26 mouse cellular contexts compared by ENCODE assay signal in the genomic region with DNA sequence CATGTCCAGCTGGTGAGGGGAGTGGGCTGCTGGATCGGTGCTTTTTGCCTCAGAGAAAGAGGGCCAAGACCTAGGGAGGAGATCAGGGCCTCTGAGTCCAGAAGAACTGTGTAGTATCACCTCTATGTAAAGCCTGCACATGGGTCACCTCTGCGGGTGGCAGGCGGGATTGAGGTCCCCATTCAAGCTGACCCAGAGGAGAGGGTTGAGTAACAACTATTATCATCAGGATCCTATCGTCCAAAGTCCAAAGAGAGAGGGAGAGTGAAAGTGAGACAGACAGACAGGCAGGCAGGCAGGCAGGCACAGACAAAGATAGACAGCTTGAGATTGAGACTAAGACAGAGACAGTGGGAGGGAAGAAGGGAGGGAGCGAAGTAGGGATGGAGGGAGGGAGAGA. TPM values are rescaled to one million over a fixed set of nuclear protein-coding genes. Genes with fewer than 3 reads are reported as not detected.
A peak's percentile ranks its signal among the peaks of the same experiment; 100 is the strongest.
DNase-seq lines count a peak whose midpoint lies in the region; ATAC-seq and TF ChIP-seq lines count a peak whose summit lies in the region.
"Had no signal": no experiment of that assay in that cellular context is flagged by ENCODE, and none has a peak within 500 bp of the region (broad histone marks: within the 10 kb centered on the region; RNA-seq: fewer than 3 reads in every experiment).

No protein-coding gene starts in this region.

- DNase-seq in forebrain, embryonic 14.5 days (ENCODE audit: low spot score), result no peak
- no peak for DNase-seq in kidney, adult 2 months
- no peak for DNase-seq in kidney, adult 8-10 months
- DNase-seq in liver, adult 2 months (ENCODE audit: extremely low read depth, low read depth, low spot score), result peak; percentile 78
- DNase-seq in midbrain, embryonic 10.5 days (ENCODE audit: low spot score), result no peak
- DNase-seq: adrenal gland, postnatal 10 days; cerebellum, adult 11 months; cerebellum, adult 8-10 months; embryo, embryonic 11 days; gastrocnemius, adult 2 months; gastrocnemius, postnatal 25 days had no signal

- H3K36me3 ChIP-seq in forebrain, embryonic 16.5 days (ENCODE audit: control insufficient read depth, insufficient read depth), result no peaks in the 10 kb centered on the region
- no peaks in the 10 kb centered on the region for H3K36me3 ChIP-seq in forebrain, embryonic 14.5 days (ENCODE audit: control insufficient read depth, insufficient read depth, low read length)
- H3K36me3 ChIP-seq in kidney, adult 2 months (ENCODE audit: control insufficient read depth, insufficient read depth, low read length), result no peaks in the 10 kb centered on the region
- H3K36me3 ChIP-seq in liver, adult 2 months (ENCODE audit: control insufficient read depth, insufficient read depth, low read length), result no peaks in the 10 kb centered on the region
- H3K36me3 ChIP-seq in liver, embryonic 12.5 days, result no peaks in the 10 kb centered on the region
- no peaks in the 10 kb centered on the region for H3K36me3 ChIP-seq in midbrain, embryonic 10.5 days
- H3K36me3 ChIP-seq: embryonic facial prominence, embryonic 12.5 days; forebrain, embryonic 12.5 days; heart, embryonic 12.5 days; hindbrain, embryonic 10.5 days had no signal

- no peak overlapping the region for H3K4me2 ChIP-seq in forebrain, embryonic 16.5 days (ENCODE audit: low read length)
- no peak overlapping the region for H3K4me2 ChIP-seq in forebrain, embryonic 14.5 days (ENCODE audit: low read length)
- no peak overlapping the region for H3K4me2 ChIP-seq in liver, embryonic 12.5 days
- H3K4me2 ChIP-seq: embryonic facial prominence, embryonic 12.5 days; forebrain, embryonic 12.5 days; heart, embryonic 12.5 days had no signal

- 0 out of 2 replicates have a peak, but pooled peaks have one; percentile 12 for ATAC-seq in forebrain, embryonic 16.5 days
- ATAC-seq in forebrain, embryonic 14.5 days, result no peak
- ATAC-seq in liver, embryonic 12.5 days, result no peak

- no peaks in the 10 kb centered on the region for H3K79me2 ChIP-seq in liver, adult 2 months (ENCODE audit: control insufficient read depth, insufficient read depth, low read length)

- TF ChIP-seq CTCF in kidney, adult 2 months (conservative IDR thresholded peaks at IDR 0.05; ENCODE audit: insufficient read depth, insufficient read length, low read depth, low read length), result no peak
- no peak for TF ChIP-seq CTCF in liver, adult 2 months (IDR thresholded peaks at IDR 0.05; ENCODE audit: low read depth, low read length)

- no peak overlapping the region for H3K9ac ChIP-seq in forebrain, embryonic 16.5 days (replicated peaks; ENCODE audit: low read depth, low read length)
- no peak overlapping the region for H3K9ac ChIP-seq in forebrain, embryonic 14.5 days (ENCODE audit: low read length)
- H3K9ac ChIP-seq in liver, adult 2 months (ENCODE audit: low read depth, low read length), result no peak overlapping the region
- H3K9ac ChIP-seq in liver, embryonic 12.5 days, result no peak overlapping the region
- H3K9ac ChIP-seq: embryonic facial prominence, embryonic 12.5 days; forebrain, embryonic 12.5 days; heart, embryonic 12.5 days had no signal

- TF ChIP-seq POLR2A in kidney, adult 2 months (IDR thresholded peaks at IDR 0.05; ENCODE audit: low read depth, low read length), result no peak
- no peak for TF ChIP-seq POLR2A in liver, adult 2 months (IDR thresholded peaks at IDR 0.05; ENCODE audit: extremely low read depth, insufficient read depth, low read length)

- H3K27me3 ChIP-seq in forebrain, embryonic 16.5 days (replicated peaks; ENCODE audit: control insufficient read depth, insufficient read depth, low read length), result no peaks in the 10 kb centered on the region
- no peaks in the 10 kb centered on the region for H3K27me3 ChIP-seq in forebrain, embryonic 14.5 days (replicated peaks; ENCODE audit: control insufficient read depth, insufficient read depth, low read length)
- no peaks in the 10 kb centered on the region for H3K27me3 ChIP-seq in kidney, adult 2 months (replicated peaks; ENCODE audit: control insufficient read depth, insufficient read depth, low read length)
- H3K27me3 ChIP-seq in liver, adult 2 months (ENCODE audit: control insufficient read depth, insufficient read depth, low read length), result no peaks in the 10 kb centered on the region
- peaks cover 53% of the 10 kb centered on the region for H3K27me3 ChIP-seq in liver, embryonic 12.5 days (replicated peaks)
- H3K27me3 ChIP-seq in midbrain, embryonic 10.5 days (ENCODE audit: low read depth, poor library complexity, severe bottlenecking), result peaks cover 65% of the 10 kb centered on the region

- no peaks in the 10 kb centered on the region; the same call in 1 of the 2 replicates for H3K4me1 ChIP-seq in forebrain, embryonic 16.5 days (replicated peaks; ENCODE audit: control insufficient read depth, insufficient read depth, low read length)
- no peaks in the 10 kb centered on the region for H3K4me1 ChIP-seq in forebrain, embryonic 14.5 days (ENCODE audit: control insufficient read depth, insufficient read depth, low read length)
- no peaks in the 10 kb centered on the region for H3K4me1 ChIP-seq in kidney, adult 2 months (ENCODE audit: control insufficient read depth, insufficient read depth, low read length)
- peaks cover 2% of the 10 kb centered on the region for H3K4me1 ChIP-seq in liver, adult 2 months (ENCODE audit: control insufficient read depth, insufficient read depth, low read length)
- H3K4me1 ChIP-seq in liver, embryonic 12.5 days, result 0 out of 2 replicates have a peak, but pooled peaks cover 4% of the 10 kb centered on the region
- H3K4me1 ChIP-seq in midbrain, embryonic 10.5 days, result peaks cover 28% of the 10 kb centered on the region
- H3K4me1 ChIP-seq: embryonic facial prominence, embryonic 12.5 days; heart, embryonic 12.5 days had no signal

- WGBS in forebrain, embryonic 16.5 days, result 54% methylated on average over 5 of the region's 5 CpGs
- 64% methylated on average over 5 of the region's 5 CpGs for WGBS in forebrain, embryonic 14.5 days
- 44% methylated on average over 5 of the region's 5 CpGs for WGBS in kidney, adult 2 months
- 24% methylated on average over 5 of the region's 5 CpGs for WGBS in liver, adult 2 months
- 57% methylated on average over 5 of the region's 5 CpGs for WGBS in liver, embryonic 12.5 days (ENCODE audit: insufficient replicate concordance)
- WGBS in midbrain, embryonic 10.5 days, result 60% methylated on average over 5 of the region's 5 CpGs

- no peak overlapping the region for H3K4me3 ChIP-seq in forebrain, embryonic 16.5 days (replicated peaks; ENCODE audit: low read length)
- H3K4me3 ChIP-seq in forebrain, embryonic 14.5 days (ENCODE audit: low read depth, low read length), result no peak overlapping the region
- peak overlapping the region; percentile 45 for H3K4me3 ChIP-seq in kidney, adult 2 months (ENCODE audit: insufficient read depth, low read depth, low read length)
- no peak overlapping the region for H3K4me3 ChIP-seq in liver, adult 2 months (ENCODE audit: insufficient read depth, low read depth, low read length)
- H3K4me3 ChIP-seq in liver, embryonic 12.5 days, result no peak overlapping the region
- H3K4me3 ChIP-seq in midbrain, embryonic 10.5 days, result no peak overlapping the region
- H3K4me3 ChIP-seq: embryonic facial prominence, embryonic 12.5 days; forebrain, embryonic 12.5 days; gastrocnemius, adult 2 months; heart, embryonic 12.5 days; hindbrain, embryonic 10.5 days had no signal

- H3K27ac ChIP-seq in forebrain, embryonic 16.5 days (ENCODE audit: low read length), result no peak overlapping the region
- no peak overlapping the region for H3K27ac ChIP-seq in forebrain, embryonic 14.5 days (ENCODE audit: low read depth, low read length)
- peak overlapping the region; percentile 95 for H3K27ac ChIP-seq in kidney, adult 2 months (ENCODE audit: insufficient read depth, low read depth, low read length)
- H3K27ac ChIP-seq in liver, adult 2 months (replicated peaks; ENCODE audit: insufficient read depth, low read depth, low read length), result no peak overlapping the region
- H3K27ac ChIP-seq in liver, embryonic 12.5 days, result no peak overlapping the region
- H3K27ac ChIP-seq in midbrain, embryonic 10.5 days (replicated peaks), result no peak overlapping the region
- H3K27ac ChIP-seq: embryonic facial prominence, embryonic 12.5 days; forebrain, embryonic 12.5 days; gastrocnemius, adult 2 months; hindbrain, embryonic 10.5 days had no signal

- H3K9me3 ChIP-seq in forebrain, embryonic 16.5 days (ENCODE audit: control insufficient read depth, low read length), result peaks cover 4% of the 10 kb centered on the region; the same call in 1 of the 2 replicates
- H3K9me3 ChIP-seq in forebrain, embryonic 14.5 days (replicated peaks; ENCODE audit: control insufficient read depth, low read length), result no peaks in the 10 kb centered on the region
- H3K9me3 ChIP-seq in liver, embryonic 12.5 days (replicated peaks), result no peaks in the 10 kb centered on the region
- H3K9me3 ChIP-seq in midbrain, embryonic 10.5 days (replicated peaks), result no peaks in the 10 kb centered on the region
- H3K9me3 ChIP-seq: embryonic facial prominence, embryonic 12.5 days; forebrain, embryonic 12.5 days; hindbrain, embryonic 10.5 days had no signal

RNA-seq across cellular contexts. Expression of a gene that starts 0.4 kb away (rescaled TPM):
- polyA plus RNA-seq in forebrain, embryonic 16.5 days (2015; fragmentation: Nextera tagmentation; extraction: Ambion mirVana), result 0.24 TPM in 2 replicates
- polyA plus RNA-seq in forebrain, embryonic 14.5 days (2014; fragmentation: Nextera tagmentation; extraction: Ambion mirVana), result not detected in 2 replicates
- polyA plus RNA-seq in kidney, adult 2 months (2012; rRNA removed), result 137 and 154 TPM in 2 replicates
- total RNA-seq in liver, adult 2 months (2014; rRNA removed), result not detected in 2 replicates
- not detected in 2 replicates for polyA plus RNA-seq in liver, adult 2 months (2012; rRNA removed)
- not detected in 2 replicates for polyA plus RNA-seq in liver, embryonic 12.5 days (2016; fragmentation: Nextera tagmentation; extraction: Ambion mirVana)
- not detected in 2 replicates for polyA plus RNA-seq in midbrain, embryonic 10.5 days (2016; fragmentation: Nextera tagmentation; extraction: Ambion mirVana)
- total RNA-seq: adrenal gland, postnatal 10 days; common myeloid progenitor, adult 5-6 weeks; gastrocnemius, adult 2 months; gastrocnemius, postnatal 25 days; granulocyte monocyte progenitor cell, adult 5-6 weeks; heart, postnatal 25 days; MEL had no signal
- polyA plus RNA-seq: C2C12; forebrain, embryonic 12.5 days; heart, embryonic 12.5 days; hindbrain, embryonic 10.5 days had no signal

RNA-seq across cellular contexts. Expression of a gene that starts 19.2 kb away (rescaled TPM):
- polyA plus RNA-seq in forebrain, embryonic 16.5 days (2015; fragmentation: Nextera tagmentation; extraction: Ambion mirVana), result 0.18 TPM in 1 of 2 replicates, not detected in the other
- polyA plus RNA-seq in forebrain, embryonic 14.5 days (2014; fragmentation: Nextera tagmentation; extraction: Ambion mirVana), result not detected in 2 replicates
- polyA plus RNA-seq in kidney, adult 2 months (2012; rRNA removed), result 0.14 TPM in 2 replicates
- not detected in 2 replicates for total RNA-seq in liver, adult 2 months (2014; rRNA removed)
- not detected in 2 replicates for polyA plus RNA-seq in liver, adult 2 months (2012; rRNA removed)
- polyA plus RNA-seq in liver, embryonic 12.5 days (2016; fragmentation: Nextera tagmentation; extraction: Ambion mirVana), result not detected in 2 replicates
- polyA plus RNA-seq in midbrain, embryonic 10.5 days (2016; fragmentation: Nextera tagmentation; extraction: Ambion mirVana), result 0.24 TPM in 1 of 2 replicates, not detected in the other
- total RNA-seq: common myeloid progenitor, adult 5-6 weeks; gastrocnemius, adult 2 months; gastrocnemius, postnatal 25 days; heart, postnatal 25 days; MEL had no signal
- polyA plus RNA-seq: brain, embryonic 14.5 days; heart, embryonic 12.5 days; heart, embryonic 16.5 days; hindbrain, embryonic 10.5 days had no signal

RNA-seq across cellular contexts. Expression of a gene that starts 32.1 kb away (rescaled TPM):
- not detected in 2 replicates for polyA plus RNA-seq in forebrain, embryonic 16.5 days (2015; fragmentation: Nextera tagmentation; extraction: Ambion mirVana)
- polyA plus RNA-seq in forebrain, embryonic 14.5 days (2014; fragmentation: Nextera tagmentation; extraction: Ambion mirVana), result not detected in 2 replicates
- not detected in 2 replicates for polyA plus RNA-seq in kidney, adult 2 months (2012; rRNA removed)
- total RNA-seq in liver, adult 2 months (2014; rRNA removed), result not detected in 2 replicates
- not detected in 2 replicates for polyA plus RNA-seq in liver, adult 2 months (2012; rRNA removed)
- polyA plus RNA-seq in liver, embryonic 12.5 days (2016; fragmentation: Nextera tagmentation; extraction: Ambion mirVana), result not detected in 2 replicates
- polyA plus RNA-seq in midbrain, embryonic 10.5 days (2016; fragmentation: Nextera tagmentation; extraction: Ambion mirVana), result 0.60 and 1.9 TPM in 2 replicates
- total RNA-seq: adrenal gland, postnatal 10 days; adrenal gland, postnatal 4 days; common myeloid progenitor, adult 5-6 weeks; gastrocnemius, adult 2 months; gastrocnemius, postnatal 25 days; granulocyte monocyte progenitor cell, adult 5-6 weeks; heart, adult 8-10 months; heart, postnatal 25 days had no signal
- polyA plus RNA-seq: heart, embryonic 16.5 days had no signal

RNA-seq across cellular contexts. Expression of a gene that starts 32.4 kb away (rescaled TPM):
- polyA plus RNA-seq in forebrain, embryonic 16.5 days (2015; fragmentation: Nextera tagmentation; extraction: Ambion mirVana), result 63.1 and 79.0 TPM in 2 replicates
- 63.5 and 76.4 TPM in 2 replicates for polyA plus RNA-seq in forebrain, embryonic 14.5 days (2014; fragmentation: Nextera tagmentation; extraction: Ambion mirVana)
- polyA plus RNA-seq in kidney, adult 2 months (2012; rRNA removed), result 156 and 169 TPM in 2 replicates
- 30.0 and 37.7 TPM in 2 replicates for total RNA-seq in liver, adult 2 months (2014; rRNA removed)
- 98.1 and 114 TPM in 2 replicates for polyA plus RNA-seq in liver, adult 2 months (2012; rRNA removed)
- 54.6 and 56.1 TPM in 2 replicates for polyA plus RNA-seq in liver, embryonic 12.5 days (2016; fragmentation: Nextera tagmentation; extraction: Ambion mirVana)
- polyA plus RNA-seq in midbrain, embryonic 10.5 days (2016; fragmentation: Nextera tagmentation; extraction: Ambion mirVana), result 81.6 and 81.7 TPM in 2 replicates

RNA-seq across cellular contexts. Expression of a gene that starts 51.6 kb away (rescaled TPM):
- polyA plus RNA-seq in forebrain, embryonic 16.5 days (2015; fragmentation: Nextera tagmentation; extraction: Ambion mirVana), result 97.5 and 123 TPM in 2 replicates
- 78.5 and 85.9 TPM in 2 replicates for polyA plus RNA-seq in forebrain, embryonic 14.5 days (2014; fragmentation: Nextera tagmentation; extraction: Ambion mirVana)
- polyA plus RNA-seq in kidney, adult 2 months (2012; rRNA removed), result 32.2 and 38.6 TPM in 2 replicates
- total RNA-seq in liver, adult 2 months (2014; rRNA removed), result 20.9 and 26.3 TPM in 2 replicates
- 8.8 and 11.0 TPM in 2 replicates for polyA plus RNA-seq in liver, adult 2 months (2012; rRNA removed)
- 13.5 and 15.8 TPM in 2 replicates for polyA plus RNA-seq in liver, embryonic 12.5 days (2016; fragmentation: Nextera tagmentation; extraction: Ambion mirVana)
- 26.1 and 35.2 TPM in 2 replicates for polyA plus RNA-seq in midbrain, embryonic 10.5 days (2016; fragmentation: Nextera tagmentation; extraction: Ambion mirVana)

Comparison
In these comparisons a context has a peak if more than half of its experiments do, and no peak if none do; other contexts are left out.
1. RNA of a gene that starts 0.4 kb away (polyA plus RNA-seq): 137 to 154 TPM in kidney, adult 2 months; 0.24 TPM in forebrain, embryonic 16.5 days, not detected in forebrain, embryonic 14.5 days, not detected in midbrain, embryonic 10.5 days, not detected in liver, adult 2 months and not detected in liver, embryonic 12.5 days; every median in the first group is over 100 times any median in the second.